Mouse (Mus musculus): ENCODE results near the gene Duxbl3. TPM values are rescaled to one million over a fixed set of nuclear protein-coding genes. Genes with fewer than 3 reads are reported as not detected.
"Not testable (repeated sequence)": the region's sequence is repeated elsewhere in the genome, so short reads cannot be mapped to it uniquely, and the experiment has no call there.

Duxbl3 gene
- polyA plus RNA-seq (2012; rRNA removed): 0.24 and 0.50 TPM in 2 replicates

- not testable (repeated sequence) for DNase-seq; H3K4me3 ChIP-seq (replicated peaks; ENCODE audit: extremely low read depth, low read depth, low read length); H3K4me1 ChIP-seq (ENCODE audit: control insufficient read depth, insufficient read depth, low read length)
- WGBS: no CpG with 5 or more reads among the region's 25 CpGs
Observed at GRCm38 (mm10) chr14:26257756-26258617, at the start of gene Duxbl3. Gene Duxbl3 (plus strand): TSS chr14:26257962.

GRCm38 (mm10) chr14:26216233-26217000, 41.3 kb upstream of the Duxbl3 start:
- H3K4me3 ChIP-seq (replicated peaks; ENCODE audit: extremely low read depth, low read depth, low read length); DNase-seq; H3K4me1 ChIP-seq (ENCODE audit: control insufficient read depth, insufficient read depth, low read length): not testable (repeated sequence)
- WGBS: no CpG with 5 or more reads among the region's 5 CpGs

DNA sequence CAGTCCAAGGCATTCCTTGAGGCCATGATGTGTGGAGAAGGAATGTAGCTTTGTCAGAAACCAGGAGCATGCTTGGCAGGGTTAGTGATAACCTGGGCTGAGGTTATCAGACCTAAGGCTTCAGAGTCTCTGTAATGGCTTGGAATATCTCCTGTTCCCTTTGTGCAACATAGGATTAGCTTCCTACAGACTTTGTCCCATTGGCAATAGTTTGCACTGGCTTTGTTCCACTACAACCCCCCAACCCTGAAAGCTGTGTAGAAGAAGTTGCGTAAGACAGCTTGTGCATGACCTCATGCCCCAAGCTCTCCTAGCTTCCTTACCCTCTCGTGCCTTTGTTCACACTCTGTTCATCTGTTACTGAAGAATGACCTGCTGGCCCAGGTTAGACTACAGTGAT, 20.6 kb upstream of the Duxbl3 start:
- DNase-seq; H3K4me1 ChIP-seq (ENCODE audit: control insufficient read depth, insufficient read depth, low read length); H3K4me3 ChIP-seq (replicated peaks; ENCODE audit: extremely low read depth, low read depth, low read length): not testable (repeated sequence)
- no CpG with 5 or more reads among the region's 2 CpGs for WGBS

- H3K4me3 ChIP-seq (replicated peaks; ENCODE audit: extremely low read depth, low read depth, low read length); H3K4me1 ChIP-seq (ENCODE audit: control insufficient read depth, insufficient read depth, low read length); DNase-seq: not testable (repeated sequence)
- no CpG with 5 or more reads among the region's 6 CpGs for WGBS
Observed at GRCm38 (mm10) chr14:26258729-26259128, 967 bp downstream of the Duxbl3 start.

DNA sequence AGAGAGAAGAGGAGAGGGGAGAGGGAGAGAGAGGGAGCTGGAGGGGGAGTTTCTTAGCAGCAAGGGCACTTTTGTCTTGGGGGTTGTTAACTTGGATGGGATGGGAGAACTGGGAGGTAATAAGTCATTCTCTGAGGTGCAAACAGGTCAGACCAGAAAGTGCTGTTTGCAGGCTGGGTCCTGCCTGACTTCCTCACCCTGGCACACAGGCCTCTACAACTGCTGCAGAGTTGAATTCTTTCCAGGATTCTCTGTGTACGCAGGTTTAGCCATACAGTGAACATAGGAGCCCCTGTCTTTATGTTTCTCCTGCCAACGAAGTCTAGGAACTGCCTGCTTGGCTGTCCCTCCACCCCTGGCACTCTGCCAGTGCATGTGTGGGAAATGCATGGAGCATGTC, 29.0 kb downstream of the Duxbl3 start:
- DNase-seq; H3K4me3 ChIP-seq (replicated peaks; ENCODE audit: extremely low read depth, low read depth, low read length); H3K4me1 ChIP-seq (ENCODE audit: control insufficient read depth, insufficient read depth, low read length): not testable (repeated sequence)
- WGBS: no CpG with 5 or more reads among the region's 2 CpGs

GRCm38 (mm10) chr14:26293859-26294258, 36.1 kb downstream of the Duxbl3 start:
- Histone ChIP-seq H3K4me3 (replicated peaks; ENCODE audit: extremely low read depth, low read depth, low read length) (no peak overlapping the region), H3K4me1 (ENCODE audit: control insufficient read depth, insufficient read depth, low read length) (no peaks in the 10 kb centered on the region)
- WGBS: 93% methylated on average over 1 of the region's 1 CpGs
- TF ChIP-seq POLR2A (IDR thresholded peaks at IDR 0.05; ENCODE audit: borderline replicate concordance, extremely low read depth, low read depth, low read length) (no peak), CTCF (IDR thresholded peaks at IDR 0.05; ENCODE audit: insufficient read depth, low read length) (no peak)
- DNase-seq: no peak

- TF ChIP-seq CTCF (IDR thresholded peaks at IDR 0.05; ENCODE audit: insufficient read depth, low read length) (no peak), POLR2A (IDR thresholded peaks at IDR 0.05; ENCODE audit: borderline replicate concordance, extremely low read depth, low read depth, low read length) (no peak)
- no peak for DNase-seq
- 60% methylated on average over 4 of the region's 4 CpGs for WGBS
- Histone ChIP-seq H3K4me1 (ENCODE audit: control insufficient read depth, insufficient read depth, low read length) (no peaks in the 10 kb centered on the region), H3K4me3 (replicated peaks; ENCODE audit: extremely low read depth, low read depth, low read length) (no peak overlapping the region)
Observed at GRCm38 (mm10) chr14:26297055-26297454, 39.3 kb downstream of the Duxbl3 start.

GRCm38 (mm10) chr14:26297484-26297883, 39.7 kb downstream of the Duxbl3 start:
- WGBS: 67% methylated on average over 5 of the region's 5 CpGs

GRCm38 (mm10) chr14:26303111-26303510, 45.3 kb downstream of the Duxbl3 start:
- TF ChIP-seq CTCF (IDR thresholded peaks at IDR 0.05; ENCODE audit: insufficient read depth, low read length): no peak
- TF ChIP-seq POLR2A (IDR thresholded peaks at IDR 0.05; ENCODE audit: borderline replicate concordance, extremely low read depth, low read depth, low read length): no peak
- 31% methylated on average over 2 of the region's 2 CpGs for WGBS
- DNase-seq: no peak
- Histone ChIP-seq H3K4me1 (ENCODE audit: control insufficient read depth, insufficient read depth, low read length) (no peaks in the 10 kb centered on the region), H3K4me3 (replicated peaks; ENCODE audit: extremely low read depth, low read depth, low read length) (no peak overlapping the region)

More at GRCm38 (mm10) chr14:26297484-26297883, 39.7 kb downstream of the Duxbl3 start:
- Histone ChIP-seq H3K4me3 (replicated peaks; ENCODE audit: extremely low read depth, low read depth, low read length) (no peak overlapping the region), H3K4me1 (ENCODE audit: control insufficient read depth, insufficient read depth, low read length) (no peaks in the 10 kb centered on the region)
- TF ChIP-seq CTCF (IDR thresholded peaks at IDR 0.05; ENCODE audit: insufficient read depth, low read length): no peak
- TF ChIP-seq POLR2A (IDR thresholded peaks at IDR 0.05; ENCODE audit: borderline replicate concordance, extremely low read depth, low read depth, low read length): no peak
- DNase-seq: no peak

DNA sequence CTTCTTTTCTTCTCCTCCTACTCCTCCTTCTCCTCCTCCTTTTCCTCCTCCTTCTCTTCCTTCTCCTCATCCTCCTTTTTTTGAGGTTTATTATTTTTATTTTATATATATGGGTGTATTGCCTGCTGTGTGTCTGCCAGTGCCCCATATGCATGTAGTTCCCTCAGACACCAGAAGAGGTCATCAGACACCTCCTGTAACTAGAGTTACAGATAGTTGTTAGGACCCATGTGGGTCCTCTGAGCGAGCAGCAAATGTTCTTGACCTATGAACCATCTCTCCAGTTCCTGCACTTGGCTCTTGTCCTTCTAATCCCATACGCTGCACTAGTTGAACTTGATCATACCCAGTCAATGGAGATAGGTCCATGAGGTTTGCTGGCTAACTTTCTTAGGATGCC, 48.3 kb downstream of the Duxbl3 start:
- Histone ChIP-seq H3K4me1 (ENCODE audit: control insufficient read depth, insufficient read depth, low read length) (no peaks in the 10 kb centered on the region), H3K4me3 (replicated peaks; ENCODE audit: extremely low read depth, low read depth, low read length) (no peak overlapping the region)
- DNase-seq: no peak
- TF ChIP-seq CTCF (IDR thresholded peaks at IDR 0.05; ENCODE audit: insufficient read depth, low read length): no peak
- no peak for TF ChIP-seq POLR2A (IDR thresholded peaks at IDR 0.05; ENCODE audit: borderline replicate concordance, extremely low read depth, low read depth, low read length)
- 50% methylated on average over 2 of the region's 2 CpGs for WGBS
